Mouse (Mus musculus): ENCODE measurements around the gene Sppl2b.

DNA sequence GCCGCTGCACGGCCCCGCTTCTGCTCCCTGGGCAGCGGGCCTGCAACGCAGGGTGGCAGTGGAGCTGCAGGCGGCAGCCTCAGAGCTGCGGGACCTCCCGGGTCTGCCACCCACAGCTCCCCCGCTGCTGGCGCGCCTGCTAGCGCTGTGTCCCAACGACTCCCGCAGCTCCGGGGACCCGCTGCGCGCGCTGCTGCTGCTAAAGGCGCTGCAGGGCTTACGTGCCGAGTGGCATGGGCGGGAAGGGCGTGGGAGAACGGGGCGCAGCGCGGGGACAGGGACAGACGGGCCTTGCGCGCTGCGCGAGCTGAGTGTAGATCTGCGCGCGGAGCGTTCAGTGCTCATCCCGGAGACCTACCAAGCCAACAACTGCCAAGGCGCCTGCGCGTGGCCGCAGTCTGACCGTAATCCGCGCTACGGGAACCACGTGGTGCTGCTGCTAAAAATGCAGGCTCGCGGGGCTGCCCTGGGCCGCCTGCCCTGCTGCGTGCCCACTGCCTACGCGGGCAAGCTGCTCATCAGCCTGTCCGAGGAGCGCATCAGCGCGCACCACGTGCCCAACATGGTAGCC, 47.9 kb upstream of the Sppl2b start:
- TF ChIP-seq CTCF (IDR thresholded peaks at IDR 0.05; ENCODE audit: extremely low read depth, insufficient read length, insufficient replicate concordance, low read depth, low read length): no peak
- no peak for TF ChIP-seq POLR2A (IDR thresholded peaks at IDR 0.05; ENCODE audit: low read depth, low read length)

Measured in small intestine, adult 2 months (tissue).